Mouse (Mus musculus) stomach, embryonic 16.5 days (tissue): ENCODE results near the gene Rbfox2. TPM values are rescaled to one million over a fixed set of nuclear protein-coding genes. Genes with fewer than 3 reads are reported as not detected.

Experiments
- ATAC-seq: fragments of 200-750 bp; cut with Nextera tagmentation; 2 replicates; pipeline ENCODE4 v1.8.0; 2017; ENCODE audit warnings: moderate number of reproducible peaks, moderate TSS enrichment; ENCODE audit not compliant: insufficient read depth, low FRiP score
- H3K27ac ChIP-seq: fragments of 300-500 bp; sonication (generic); 2 replicates; pipeline ENCODE4 v1.5.1; 2014; ENCODE audit warnings: low read length
- H3K27me3 ChIP-seq: fragments of 300-500 bp; sonication (generic); 2 replicates; pipeline ENCODE4 v1.6.1; 2014; ENCODE audit warnings: low read length, control low read depth, mixed read lengths; ENCODE audit not compliant: control insufficient read depth, insufficient read depth
- H3K36me3 ChIP-seq: fragments of 300-500 bp; sonication (generic); 2 replicates; pipeline ENCODE4 v1.6.1; 2014; ENCODE audit warnings: low read length; ENCODE audit not compliant: control insufficient read depth, insufficient read depth
- H3K4me1 ChIP-seq: fragments of 300-500 bp; sonication (generic); 2 replicates; pipeline ENCODE4 v1.6.1; 2014; ENCODE audit warnings: low read length, control low read depth, mixed read lengths; ENCODE audit not compliant: control insufficient read depth, insufficient read depth
- H3K4me2 ChIP-seq: fragments of 300-500 bp; sonication (generic); 2 replicates; pipeline ENCODE4 v1.6.1; 2014; ENCODE audit warnings: low read depth, low read length, mixed read lengths
- H3K4me3 ChIP-seq: fragments of 300-500 bp; sonication (generic); replicated peaks from 2 replicates; pipeline ENCODE4 v1.5.1; 2014; ENCODE audit warnings: mild to moderate bottlenecking, low read length
- H3K9ac ChIP-seq: fragments of 300-500 bp; sonication (generic); 2 replicates; pipeline ENCODE4 v1.6.1; 2014; ENCODE audit warnings: low read length
- H3K9me3 ChIP-seq: fragments of 300-500 bp; sonication (generic); replicated peaks from 2 replicates; pipeline ENCODE4 v1.6.1; 2016; ENCODE audit warnings: low read length, control low read depth; ENCODE audit not compliant: control insufficient read depth
- WGBS: fragments of 180-500 bp; shearing (Covaris S2); extraction: QIAGEN DNeasy Blood & Tissue Kit; methylation state at CpG from one replicate; pipeline ENCODE4 v1.1.7; 2014; 5-methylcytosine and 5-hydroxymethylcytosine counted together
- polyA plus RNA-seq: library from polyadenylated mRNA; unstranded; fragments of >200 nt; fragmentation: Nextera tagmentation; extraction: Ambion mirVana; gene quantifications from 2 replicates; pipeline ENCODE4 v1.2.1, GENCODE M21; 2015

The Rbfox2 gene
- polyA plus RNA-seq, 1 experiment from 2014 or later: 55.7 TPM

GRCm38 (mm10) chr15:77313701-77314100 is 6.9 kb upstream of the Rbfox2 start:
- Histone ChIP-seq H3K4me1 (peaks cover 12% of the 10 kb centered on the region), H3K4me3 (no peak overlapping the region), H3K9ac (no peak overlapping the region; the same call in 1 of the 2 replicates), H3K4me2 (no peak overlapping the region), H3K27ac (no peak overlapping the region), H3K27me3 (no peaks in the 10 kb centered on the region), H3K9me3 (no peaks in the 10 kb centered on the region), H3K36me3 (no peaks in the 10 kb centered on the region)
- WGBS: 14% methylated on average over 6 of the region's 6 CpGs
- no peak for ATAC-seq

DNA sequence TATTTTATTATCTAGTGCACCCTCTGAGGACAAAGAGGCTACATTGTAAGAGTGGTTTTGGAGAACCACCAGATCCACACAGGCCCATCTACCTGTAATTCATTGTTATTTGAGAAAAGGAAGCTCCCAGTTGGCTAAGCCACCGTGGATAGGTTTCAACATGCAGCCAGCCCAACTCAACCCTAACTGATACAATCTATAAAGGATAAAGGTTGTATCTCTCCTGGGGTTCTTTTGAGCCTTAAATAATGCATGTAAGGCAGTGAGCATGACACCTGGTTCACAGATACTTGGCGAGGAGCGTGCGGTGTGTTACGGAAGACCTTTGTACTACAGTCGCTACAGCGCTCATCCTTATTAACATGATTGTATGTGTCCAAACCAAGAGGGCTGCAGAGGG is 6.0 kb upstream of the Rbfox2 start:
- H3K27me3 ChIP-seq: no peaks in the 10 kb centered on the region
- H3K9me3 ChIP-seq: no peaks in the 10 kb centered on the region
- WGBS: 95% methylated on average over 7 of the region's 7 CpGs
- no peak for ATAC-seq
- H3K36me3 ChIP-seq: no peaks in the 10 kb centered on the region
- H3K4me1 ChIP-seq: peaks cover 12% of the 10 kb centered on the region
- H3K4me2 ChIP-seq: no peak overlapping the region
- no peak overlapping the region for H3K9ac ChIP-seq
- no peak overlapping the region for H3K27ac ChIP-seq
- H3K4me3 ChIP-seq: no peak overlapping the region

DNA sequence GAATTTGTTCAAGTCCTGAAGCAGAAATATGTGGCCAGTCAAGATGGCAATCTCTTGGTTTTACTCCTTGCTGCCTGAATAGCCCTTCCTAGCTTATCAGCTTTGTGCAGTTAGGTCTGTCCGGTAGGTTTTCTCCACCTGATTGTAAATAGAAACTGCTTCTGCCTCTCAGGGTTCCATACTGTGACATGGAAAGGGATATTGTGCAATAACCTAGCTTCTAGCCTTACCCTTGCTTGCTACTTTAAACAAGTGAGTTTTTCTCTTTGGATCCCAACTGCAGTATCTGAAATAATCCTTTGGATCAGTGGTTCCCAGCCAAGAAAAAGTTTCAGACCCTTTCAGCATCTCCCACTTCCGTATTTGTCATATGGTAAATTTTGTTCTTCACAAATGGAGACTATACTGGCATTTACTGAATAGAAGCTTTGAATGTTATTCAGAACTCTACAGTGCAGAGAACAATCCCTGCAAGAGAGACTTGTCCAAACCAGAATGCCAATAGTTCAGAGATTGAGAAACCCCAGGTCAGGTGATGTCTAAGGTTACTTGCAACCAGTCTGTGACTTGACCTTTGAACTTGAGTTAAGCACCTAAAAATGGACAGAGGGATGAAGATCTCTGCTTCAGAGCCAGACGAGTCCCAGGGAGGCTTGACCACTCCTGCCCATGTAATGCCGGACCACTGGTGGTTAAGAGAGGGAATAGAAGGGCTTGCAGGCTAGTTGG is 1.1 kb upstream of the Rbfox2 start:
- WGBS: 74% methylated on average over 4 of the region's 4 CpGs
- H3K27me3 ChIP-seq: no peaks in the 10 kb centered on the region
- H3K4me1 ChIP-seq: peaks cover 19% of the 10 kb centered on the region
- no peaks in the 10 kb centered on the region for H3K36me3 ChIP-seq
- H3K9ac ChIP-seq: no peak overlapping the region
- H3K9me3 ChIP-seq: no peaks in the 10 kb centered on the region
- no peak overlapping the region for H3K27ac ChIP-seq
- H3K4me2 ChIP-seq: no peak overlapping the region; the same call in 1 of the 2 replicates
- no peak for ATAC-seq
- H3K4me3 ChIP-seq: no peak overlapping the region

GRCm38 (mm10) chr15:77305852-77306546 is 805 bp downstream of the Rbfox2 start:
- peak; percentile 7; the same call in 1 of the 2 replicates for ATAC-seq
- peaks cover 23% of the 10 kb centered on the region for H3K4me1 ChIP-seq
- peak overlapping the region; percentile 89 for H3K4me3 ChIP-seq
- H3K9me3 ChIP-seq: no peaks in the 10 kb centered on the region
- peak overlapping the region; percentile 96 for H3K9ac ChIP-seq
- no peaks in the 10 kb centered on the region for H3K36me3 ChIP-seq
- no peaks in the 10 kb centered on the region for H3K27me3 ChIP-seq
- H3K27ac ChIP-seq: peak overlapping the region; percentile 97
- peak overlapping the region; percentile 74 for H3K4me2 ChIP-seq
- WGBS: under 1% methylated on average over 47 of the region's 54 CpGs

GRCm38 (mm10) chr15:77304960-77305359 is 1.8 kb downstream of the Rbfox2 start:
- ATAC-seq: no peak
- WGBS: 7% methylated on average over 3 of the region's 3 CpGs
- peak overlapping the region; percentile 89 for H3K4me3 ChIP-seq
- peaks cover 27% of the 10 kb centered on the region for H3K4me1 ChIP-seq
- no peaks in the 10 kb centered on the region for H3K27me3 ChIP-seq
- H3K9me3 ChIP-seq: no peaks in the 10 kb centered on the region
- H3K27ac ChIP-seq: peak overlapping the region; percentile 97
- no peaks in the 10 kb centered on the region for H3K36me3 ChIP-seq
- peak overlapping the region; percentile 96 for H3K9ac ChIP-seq
- H3K4me2 ChIP-seq: peak overlapping the region; percentile 74

- H3K9ac ChIP-seq: no peak overlapping the region
- 63% methylated on average over 6 of the region's 6 CpGs for WGBS
- H3K27ac ChIP-seq: no peak overlapping the region
These were observed 5.7 kb downstream of the Rbfox2 start for GRCm38 (mm10) chr15:77301122-77301521.

DNA sequence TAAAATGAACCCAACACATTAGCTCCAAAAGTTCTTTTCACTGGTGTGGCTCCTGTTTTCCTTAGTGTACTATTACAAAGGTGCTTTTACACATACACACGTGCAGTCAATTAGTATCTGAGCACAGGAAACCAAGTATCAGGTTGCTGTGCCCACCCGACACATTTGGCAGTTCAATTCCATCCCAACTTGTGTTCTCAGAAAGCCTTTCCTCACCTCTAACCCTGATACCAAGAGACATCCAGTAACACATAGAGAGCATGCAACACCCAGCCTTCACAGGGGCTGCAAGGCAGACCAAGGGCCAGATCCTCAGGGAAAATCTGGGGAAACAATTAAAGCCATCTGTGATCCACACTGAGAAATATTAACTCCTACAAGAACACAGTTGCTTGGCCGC is 8.2 kb downstream of the Rbfox2 start:
- H3K36me3 ChIP-seq: no peaks in the 10 kb centered on the region
- H3K27ac ChIP-seq: no peak overlapping the region
- peaks cover 34% of the 10 kb centered on the region for H3K4me1 ChIP-seq
- no peaks in the 10 kb centered on the region for H3K27me3 ChIP-seq
- H3K4me2 ChIP-seq: no peak overlapping the region
- no peak for ATAC-seq
- H3K4me3 ChIP-seq: no peak overlapping the region
- 70% methylated on average over 3 of the region's 3 CpGs for WGBS
- no peaks in the 10 kb centered on the region for H3K9me3 ChIP-seq
- no peak overlapping the region for H3K9ac ChIP-seq

More at GRCm38 (mm10) chr15:77301122-77301521, 5.7 kb downstream of the Rbfox2 start:
- Histone ChIP-seq H3K4me3 (no peak overlapping the region), H3K9me3 (no peaks in the 10 kb centered on the region), H3K4me2 (no peak overlapping the region), H3K36me3 (no peaks in the 10 kb centered on the region), H3K4me1 (peaks cover 32% of the 10 kb centered on the region), H3K27me3 (no peaks in the 10 kb centered on the region)
- no peak for ATAC-seq

DNA sequence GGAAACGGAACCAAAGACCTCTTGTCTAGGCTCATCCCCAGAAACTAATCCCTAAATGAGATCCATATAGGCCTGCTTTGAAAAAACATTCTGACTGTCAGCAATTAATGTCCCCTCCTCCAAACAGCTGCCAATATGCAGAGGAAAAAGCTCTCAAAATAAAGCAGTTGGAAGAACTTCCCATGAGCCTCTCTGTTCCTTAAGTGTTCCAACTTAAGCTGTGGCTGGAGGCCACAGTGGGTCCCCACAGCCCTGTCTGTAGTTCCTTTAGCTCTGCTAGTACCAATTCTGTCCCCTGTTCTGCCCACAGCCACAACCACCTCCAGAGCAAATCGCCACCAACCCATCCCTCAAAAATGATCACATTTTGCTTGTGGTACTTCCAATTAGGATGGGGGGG is 10.2 kb downstream of the Rbfox2 start:
- no peaks in the 10 kb centered on the region for H3K27me3 ChIP-seq
- H3K4me1 ChIP-seq: peaks cover 37% of the 10 kb centered on the region
- H3K9me3 ChIP-seq: no peaks in the 10 kb centered on the region
- 62% methylated on average over 2 of the region's 2 CpGs for WGBS
- H3K4me2 ChIP-seq: 0 out of 2 replicates have a peak overlapping the region, but pooled peaks have one; percentile 6
- H3K4me3 ChIP-seq: no peak overlapping the region
- H3K36me3 ChIP-seq: no peaks in the 10 kb centered on the region
- H3K9ac ChIP-seq: no peak overlapping the region
- H3K27ac ChIP-seq: peak overlapping the region; percentile 65; the same call in 1 of the 2 replicates
- ATAC-seq: peak; percentile 62; the same call in 1 of the 2 replicates

DNA sequence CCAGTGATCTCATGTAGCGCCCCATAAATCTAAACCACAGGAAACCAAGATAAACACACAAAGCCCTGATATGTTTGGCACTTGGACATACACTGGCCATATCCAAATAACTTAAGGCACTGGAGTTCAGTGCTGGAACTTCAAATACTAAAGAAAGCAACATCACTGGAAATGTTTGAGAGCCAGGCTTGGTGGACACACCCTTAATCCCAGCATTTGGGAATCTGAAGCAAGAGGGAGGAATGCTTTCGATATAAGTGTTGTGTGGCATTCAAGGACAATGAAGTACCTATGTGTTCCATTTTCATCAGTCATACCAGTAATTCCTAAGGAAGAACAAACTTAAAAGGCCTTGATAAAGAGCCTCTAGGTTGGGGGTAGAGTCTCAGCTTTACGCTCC is 13.3 kb downstream of the Rbfox2 start:
- ATAC-seq: no peak
- 84% methylated on average over 3 of the region's 3 CpGs for WGBS

More for the DNA sequence above, 13.3 kb downstream of the Rbfox2 start:
- Histone ChIP-seq H3K9me3 (no peaks in the 10 kb centered on the region), H3K9ac (no peak overlapping the region), H3K36me3 (no peaks in the 10 kb centered on the region), H3K4me1 (peaks cover 33% of the 10 kb centered on the region), H3K4me3 (no peak overlapping the region), H3K27me3 (no peaks in the 10 kb centered on the region), H3K4me2 (no peak overlapping the region), H3K27ac (no peak overlapping the region)
